Mouse (Mus musculus): ENCODE data around the gene Cep152.

Gene Cep152

DNA sequence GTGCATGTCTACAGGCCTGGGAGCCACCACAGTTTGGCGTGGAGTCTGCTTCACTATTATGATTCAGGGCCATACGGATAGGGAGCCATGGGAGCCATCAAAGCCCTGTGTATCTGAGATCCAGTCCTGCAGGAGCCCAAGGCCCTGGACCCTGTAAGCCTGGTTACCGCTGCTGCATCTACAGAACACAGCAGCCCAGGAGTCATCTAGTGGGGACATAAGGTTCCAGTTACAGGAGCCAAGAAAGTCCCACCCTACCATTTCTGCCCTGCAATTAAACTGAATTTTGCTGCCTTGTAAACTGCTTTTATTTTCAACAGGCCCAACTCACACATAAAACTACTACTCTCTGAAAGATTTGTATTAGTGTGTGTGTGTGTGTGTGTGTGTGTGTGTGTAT is 21.9 kb downstream of the Cep152 start:
- Histone ChIP-seq H3K27me3 (ENCODE audit: control insufficient read depth, insufficient read depth, low read length, poor library complexity, severe bottlenecking) (no peaks in the 10 kb centered on the region), H3K36me3 (ENCODE audit: control insufficient read depth, insufficient read depth, low read length, poor library complexity, severe bottlenecking) (peaks cover 5% of the 10 kb centered on the region)
- DNase-seq (ENCODE audit: low read depth, low spot score), result no peak

DNA sequence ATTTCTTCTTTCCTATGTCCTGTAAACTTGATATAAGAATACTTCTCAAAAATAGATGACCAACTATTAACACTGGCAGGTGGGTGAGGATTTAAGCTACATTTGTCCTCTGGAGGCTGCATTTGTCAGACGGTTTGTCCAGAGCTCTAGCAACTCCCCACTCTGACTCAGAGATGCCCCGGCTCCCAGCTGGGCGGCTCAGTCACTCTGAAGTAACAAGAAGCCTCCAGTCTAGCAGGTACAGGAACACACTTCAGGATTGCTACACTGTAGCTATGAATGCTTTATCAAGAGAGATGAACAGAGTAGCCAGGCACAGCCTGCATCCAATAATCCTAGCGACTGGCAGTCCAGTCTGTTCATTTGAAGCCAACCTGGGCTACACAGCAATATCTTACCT is 26.0 kb downstream of the Cep152 start:
- DNase-seq (ENCODE audit: low read depth, low spot score), result no peak
- Histone ChIP-seq H3K27me3 (ENCODE audit: control insufficient read depth, insufficient read depth, low read length, poor library complexity, severe bottlenecking) (no peaks in the 10 kb centered on the region), H3K36me3 (ENCODE audit: control insufficient read depth, insufficient read depth, low read length, poor library complexity, severe bottlenecking) (peaks cover 5% of the 10 kb centered on the region)

DNA sequence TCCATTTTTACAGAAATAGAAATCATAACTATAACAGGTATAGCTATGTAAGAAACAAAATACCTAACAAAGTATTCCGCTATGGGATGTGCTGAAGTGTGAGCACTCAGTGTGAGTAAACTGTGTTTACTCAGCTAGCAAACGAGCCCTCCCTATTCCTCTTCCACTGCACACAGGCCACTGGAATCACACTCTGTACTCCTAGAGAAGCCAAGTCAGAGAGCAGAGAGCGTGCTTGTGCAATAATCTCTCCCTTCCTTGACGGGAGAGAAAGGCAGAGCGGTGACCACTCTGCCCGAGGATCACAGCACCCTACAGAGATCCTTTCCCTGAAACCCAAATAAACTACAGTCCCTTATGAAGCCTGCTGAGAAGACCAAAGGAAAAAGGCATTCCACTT is 26.7 kb downstream of the Cep152 start:
- H3K27me3 ChIP-seq (ENCODE audit: control insufficient read depth, insufficient read depth, low read length, poor library complexity, severe bottlenecking), result no peaks in the 10 kb centered on the region
- peaks cover 5% of the 10 kb centered on the region for H3K36me3 ChIP-seq (ENCODE audit: control insufficient read depth, insufficient read depth, low read length, poor library complexity, severe bottlenecking)
- no peak for DNase-seq (ENCODE audit: low read depth, low spot score)

DNA sequence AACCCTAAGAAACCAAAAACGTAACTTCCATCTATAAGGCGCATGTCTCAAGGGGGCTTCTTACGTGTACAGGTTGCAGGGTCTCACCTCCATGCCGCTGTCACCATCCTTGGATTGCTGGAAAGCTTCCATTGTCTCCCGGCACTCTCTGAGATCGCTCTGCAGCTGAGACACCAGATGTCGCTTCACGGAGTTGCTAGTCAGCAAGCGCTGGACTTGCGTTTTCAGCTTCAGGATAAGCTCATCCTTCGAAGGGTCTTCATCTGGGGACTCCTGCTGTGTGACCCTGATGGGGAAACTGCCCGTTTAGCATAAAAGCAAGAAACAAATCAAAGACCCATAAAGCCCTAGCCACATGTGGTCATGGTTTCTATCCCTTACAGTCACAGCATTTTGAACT is 30.1 kb downstream of the Cep152 start:
- DNase-seq (ENCODE audit: low read depth, low spot score), result no peak
- no peaks in the 10 kb centered on the region for H3K27me3 ChIP-seq (ENCODE audit: control insufficient read depth, insufficient read depth, low read length, poor library complexity, severe bottlenecking)
- 0 out of 2 replicates have a peak, but pooled peaks cover 5% of the 10 kb centered on the region for H3K36me3 ChIP-seq (ENCODE audit: control insufficient read depth, insufficient read depth, low read length, poor library complexity, severe bottlenecking)

DNA sequence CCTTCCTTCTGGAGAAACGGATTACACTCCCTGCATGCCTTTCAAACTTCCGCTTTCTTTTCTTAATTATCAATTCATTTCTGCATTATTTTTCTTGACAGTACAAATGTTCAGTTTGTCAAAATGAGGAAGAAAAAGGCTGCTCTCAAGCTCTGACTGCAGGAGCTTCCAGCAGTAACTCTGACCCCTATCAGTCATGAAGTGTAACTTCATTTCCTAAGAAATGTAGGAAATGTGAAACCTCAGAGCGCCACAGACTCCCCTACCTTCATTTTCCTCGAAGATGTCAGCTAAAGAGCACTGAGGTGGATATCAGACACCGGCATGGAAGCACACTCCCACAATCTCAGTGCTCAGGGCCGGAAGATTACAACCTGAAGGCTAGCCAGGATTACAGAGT is 30.8 kb downstream of the Cep152 start:
- Histone ChIP-seq H3K27me3 (ENCODE audit: control insufficient read depth, insufficient read depth, low read length, poor library complexity, severe bottlenecking) (no peaks in the 10 kb centered on the region), H3K36me3 (ENCODE audit: control insufficient read depth, insufficient read depth, low read length, poor library complexity, severe bottlenecking) (0 out of 2 replicates have a peak, but pooled peaks cover 5% of the 10 kb centered on the region)
- no peak for DNase-seq (ENCODE audit: low read depth, low spot score)

DNA sequence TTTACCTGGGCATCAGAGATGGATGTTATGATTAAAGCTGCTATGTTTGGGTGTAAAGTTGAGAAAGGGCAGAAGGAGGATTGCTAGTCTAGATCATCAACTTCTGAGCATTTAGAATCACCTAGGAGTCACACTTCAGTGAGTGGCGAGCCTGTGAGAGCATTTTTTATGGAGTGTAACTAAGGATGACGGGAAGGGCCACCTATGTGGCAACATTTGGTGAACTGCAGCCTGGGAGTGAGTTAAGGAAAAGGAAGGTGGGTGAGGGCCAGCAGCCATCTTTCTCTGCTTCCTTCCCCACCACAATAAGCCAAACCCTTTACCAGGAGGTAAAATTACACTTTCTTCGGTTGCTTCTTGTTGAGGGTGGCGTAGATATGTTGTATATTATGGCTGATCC is 33.0 kb downstream of the Cep152 start:
- H3K27me3 ChIP-seq (ENCODE audit: control insufficient read depth, insufficient read depth, low read length, poor library complexity, severe bottlenecking), result no peaks in the 10 kb centered on the region
- peaks cover 11% of the 10 kb centered on the region for H3K36me3 ChIP-seq (ENCODE audit: control insufficient read depth, insufficient read depth, low read length, poor library complexity, severe bottlenecking)

DNA sequence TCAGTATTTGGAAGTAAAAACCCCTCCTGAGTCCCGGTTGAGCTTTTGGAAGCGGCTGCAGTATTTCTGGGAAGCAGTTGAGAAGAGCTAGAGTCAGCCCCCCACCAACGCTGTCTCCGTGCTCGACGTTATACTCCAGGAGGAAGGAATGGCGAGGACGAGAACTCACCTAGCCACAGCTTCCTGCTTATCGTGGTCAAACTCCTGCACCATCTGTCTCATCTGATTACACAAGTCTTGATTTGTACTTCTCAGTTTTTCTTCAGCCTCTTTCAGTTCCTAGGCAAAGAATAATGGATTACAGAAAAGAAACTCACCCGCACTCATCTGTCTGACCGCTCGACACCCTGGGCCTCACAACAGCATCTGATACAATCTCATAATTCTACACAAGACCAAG is 35.6 kb downstream of the Cep152 start:
- DNase-seq (ENCODE audit: low read depth, low spot score), result no peak
- H3K36me3 ChIP-seq (ENCODE audit: control insufficient read depth, insufficient read depth, low read length, poor library complexity, severe bottlenecking), result peaks cover 18% of the 10 kb centered on the region
- no peaks in the 10 kb centered on the region for H3K27me3 ChIP-seq (ENCODE audit: control insufficient read depth, insufficient read depth, low read length, poor library complexity, severe bottlenecking)

More for the DNA sequence above, 33.0 kb downstream of the Cep152 start:
- DNase-seq (ENCODE audit: low read depth, low spot score), result no peak

DNA sequence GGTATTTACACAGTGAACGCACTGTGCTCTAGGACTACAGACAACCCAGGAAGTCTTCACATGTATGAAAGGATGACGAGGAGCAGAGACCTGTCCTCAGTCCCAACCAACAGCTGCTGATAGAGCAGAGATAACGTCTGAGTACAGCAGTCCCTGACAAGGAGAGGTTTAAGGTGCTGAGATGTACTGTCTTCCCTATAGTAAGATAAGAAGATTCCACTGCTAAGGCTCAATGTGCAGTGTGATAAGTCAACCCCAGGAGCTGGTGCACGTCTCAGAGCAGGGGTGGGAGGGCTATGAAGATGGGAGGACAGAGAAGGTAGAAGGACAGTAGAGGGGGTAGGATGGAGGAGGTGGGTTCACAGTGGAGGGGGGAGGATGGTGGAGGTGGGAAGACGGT is 43.8 kb downstream of the Cep152 start:
- no peak for DNase-seq (ENCODE audit: low read depth, low spot score)
- peaks cover 13% of the 10 kb centered on the region for H3K36me3 ChIP-seq (ENCODE audit: control insufficient read depth, insufficient read depth, low read length, poor library complexity, severe bottlenecking)
- H3K27me3 ChIP-seq (ENCODE audit: control insufficient read depth, insufficient read depth, low read length, poor library complexity, severe bottlenecking), result no peaks in the 10 kb centered on the region

DNA sequence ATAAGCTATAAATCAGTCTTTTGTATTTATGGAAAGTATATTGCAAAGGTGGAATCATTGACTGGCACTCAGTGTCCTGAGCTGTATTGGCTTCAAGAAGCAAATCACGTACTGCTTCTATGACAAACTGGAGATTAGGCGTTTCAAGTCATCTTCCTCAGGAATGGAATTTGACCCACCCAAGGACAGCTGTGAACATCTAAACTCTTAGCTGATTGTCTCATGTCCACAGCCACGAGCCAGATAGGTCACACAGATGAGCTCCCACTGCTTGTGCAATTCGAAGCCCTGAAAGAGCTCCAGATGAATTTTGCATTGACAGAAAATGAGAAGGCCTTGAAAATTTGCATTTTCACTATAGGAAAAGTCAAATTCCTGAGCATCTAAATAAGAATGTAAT is 47.2 kb downstream of the Cep152 start:
- no peak for DNase-seq (ENCODE audit: low read depth, low spot score)
- H3K36me3 ChIP-seq (ENCODE audit: control insufficient read depth, insufficient read depth, low read length, poor library complexity, severe bottlenecking), result peaks cover 8% of the 10 kb centered on the region

DNA sequence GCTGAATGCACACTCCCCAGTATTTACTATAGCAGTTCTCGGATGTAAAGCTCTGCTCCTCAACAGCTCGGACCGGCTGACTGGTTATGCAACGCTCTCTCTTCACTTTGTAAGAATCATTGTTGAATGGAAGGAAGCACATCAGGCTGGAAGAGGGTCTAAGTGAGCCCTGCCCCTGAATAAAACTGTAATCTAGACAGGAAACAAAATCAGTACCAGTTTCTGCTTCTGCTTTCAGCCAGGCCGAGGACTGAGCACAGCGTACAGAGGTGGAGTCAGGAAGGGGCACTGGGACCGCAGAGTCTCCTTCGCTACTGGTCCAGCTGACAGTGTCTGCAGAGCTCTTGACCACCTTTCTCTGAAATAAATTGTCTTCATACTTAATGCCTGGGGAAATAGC is 48.4 kb downstream of the Cep152 start:
- H3K27me3 ChIP-seq (ENCODE audit: control insufficient read depth, insufficient read depth, low read length, poor library complexity, severe bottlenecking), result no peaks in the 10 kb centered on the region
- peaks cover 11% of the 10 kb centered on the region for H3K36me3 ChIP-seq (ENCODE audit: control insufficient read depth, insufficient read depth, low read length, poor library complexity, severe bottlenecking)
- no peak for DNase-seq (ENCODE audit: low read depth, low spot score)

More for the DNA sequence above, 47.2 kb downstream of the Cep152 start:
- H3K27me3 ChIP-seq (ENCODE audit: control insufficient read depth, insufficient read depth, low read length, poor library complexity, severe bottlenecking), result no peaks in the 10 kb centered on the region

DNA sequence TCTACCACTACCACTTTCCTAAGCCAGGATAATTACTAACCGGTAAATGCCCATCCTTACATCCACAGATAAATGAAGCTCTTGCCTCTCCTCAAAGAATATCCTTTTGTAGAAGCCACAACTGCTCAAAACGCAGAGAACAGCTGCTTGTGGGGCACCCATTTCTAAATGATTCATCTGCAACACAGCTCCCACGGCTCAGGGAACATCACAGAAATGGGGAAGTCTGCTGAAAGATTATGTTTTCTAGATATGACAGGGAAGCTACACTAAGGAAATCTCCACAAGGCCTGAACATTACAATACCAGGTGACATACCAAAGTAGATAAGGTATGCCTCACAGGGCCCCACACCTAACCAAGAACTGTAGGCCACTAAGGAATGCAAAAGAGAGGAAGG is 49.1 kb downstream of the Cep152 start:
- no peaks in the 10 kb centered on the region for H3K27me3 ChIP-seq (ENCODE audit: control insufficient read depth, insufficient read depth, low read length, poor library complexity, severe bottlenecking)
- no peak for DNase-seq (ENCODE audit: low read depth, low spot score)
- peaks cover 14% of the 10 kb centered on the region for H3K36me3 ChIP-seq (ENCODE audit: control insufficient read depth, insufficient read depth, low read length, poor library complexity, severe bottlenecking)

DNA sequence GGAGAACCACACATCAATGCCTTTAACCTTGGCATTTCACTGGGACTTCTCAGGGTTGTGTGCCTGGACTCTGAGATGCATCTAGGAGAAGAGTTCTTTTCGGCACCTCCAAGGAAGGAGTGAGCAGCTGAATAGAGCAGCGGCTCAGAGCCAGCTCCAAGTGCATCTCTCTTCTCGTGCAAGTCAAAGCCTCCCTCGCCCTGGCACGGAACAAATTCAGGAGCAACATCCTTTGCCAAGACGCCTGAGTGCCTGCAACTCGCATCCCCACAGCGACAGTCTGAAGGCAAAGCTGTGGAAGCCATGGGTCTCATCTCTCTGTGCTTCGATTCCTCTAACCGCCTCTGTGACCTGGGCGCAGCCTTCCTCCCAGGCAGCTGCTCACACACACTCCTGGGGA is 61.0 kb downstream of the Cep152 start:
- Histone ChIP-seq H3K27me3 (ENCODE audit: control insufficient read depth, insufficient read depth, low read length, poor library complexity, severe bottlenecking) (no peaks in the 10 kb centered on the region), H3K36me3 (ENCODE audit: control insufficient read depth, insufficient read depth, low read length, poor library complexity, severe bottlenecking) (peaks cover 5% of the 10 kb centered on the region)
- no peak for DNase-seq (ENCODE audit: low read depth, low spot score)

DNA sequence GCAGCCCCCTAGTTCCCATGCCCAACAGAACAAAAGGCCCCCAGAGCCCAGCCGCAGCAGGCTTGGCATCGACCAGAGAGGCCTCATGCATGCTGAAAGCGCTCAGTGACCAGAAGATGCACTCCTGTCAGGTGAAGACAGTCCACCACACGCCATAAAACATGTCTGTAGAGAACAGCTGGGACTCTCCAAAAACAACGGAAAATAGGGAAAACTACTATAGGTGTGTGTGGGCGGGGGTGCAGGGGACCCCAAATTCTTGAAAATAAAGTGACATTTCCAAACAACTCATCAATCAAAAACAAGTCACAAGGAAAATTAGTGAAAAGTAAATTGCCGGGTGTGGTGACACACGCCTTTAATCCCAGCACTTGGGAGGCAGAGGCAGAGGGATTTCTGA is 62.5 kb downstream of the Cep152 start:
- no peaks in the 10 kb centered on the region for H3K27me3 ChIP-seq (ENCODE audit: control insufficient read depth, insufficient read depth, low read length, poor library complexity, severe bottlenecking)
- peaks cover 3% of the 10 kb centered on the region for H3K36me3 ChIP-seq (ENCODE audit: control insufficient read depth, insufficient read depth, low read length, poor library complexity, severe bottlenecking)
- no peak for DNase-seq (ENCODE audit: low read depth, low spot score)

DNA sequence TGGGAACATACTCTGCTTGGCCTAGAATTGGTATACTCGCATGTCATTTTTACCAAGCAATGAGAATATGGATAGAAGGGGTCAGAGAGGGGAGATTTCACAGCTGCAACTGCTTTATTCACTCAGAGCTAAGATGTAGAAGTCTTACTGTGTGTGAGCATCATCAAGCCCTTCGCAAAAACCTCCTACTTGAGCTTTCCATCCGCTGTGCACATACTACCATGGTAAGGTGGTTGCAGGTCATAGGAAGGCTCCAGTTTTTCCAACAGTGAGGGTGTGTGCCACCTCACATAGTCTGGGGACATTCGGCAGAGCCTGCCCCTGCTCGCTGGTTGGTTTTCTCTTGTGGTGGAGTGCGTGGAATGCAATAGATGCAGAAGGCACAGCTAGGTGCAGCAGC is 64.9 kb downstream of the Cep152 start:
- DNase-seq (ENCODE audit: low read depth, low spot score), result no peak
- no peaks in the 10 kb centered on the region for H3K27me3 ChIP-seq (ENCODE audit: control insufficient read depth, insufficient read depth, low read length, poor library complexity, severe bottlenecking)

DNA sequence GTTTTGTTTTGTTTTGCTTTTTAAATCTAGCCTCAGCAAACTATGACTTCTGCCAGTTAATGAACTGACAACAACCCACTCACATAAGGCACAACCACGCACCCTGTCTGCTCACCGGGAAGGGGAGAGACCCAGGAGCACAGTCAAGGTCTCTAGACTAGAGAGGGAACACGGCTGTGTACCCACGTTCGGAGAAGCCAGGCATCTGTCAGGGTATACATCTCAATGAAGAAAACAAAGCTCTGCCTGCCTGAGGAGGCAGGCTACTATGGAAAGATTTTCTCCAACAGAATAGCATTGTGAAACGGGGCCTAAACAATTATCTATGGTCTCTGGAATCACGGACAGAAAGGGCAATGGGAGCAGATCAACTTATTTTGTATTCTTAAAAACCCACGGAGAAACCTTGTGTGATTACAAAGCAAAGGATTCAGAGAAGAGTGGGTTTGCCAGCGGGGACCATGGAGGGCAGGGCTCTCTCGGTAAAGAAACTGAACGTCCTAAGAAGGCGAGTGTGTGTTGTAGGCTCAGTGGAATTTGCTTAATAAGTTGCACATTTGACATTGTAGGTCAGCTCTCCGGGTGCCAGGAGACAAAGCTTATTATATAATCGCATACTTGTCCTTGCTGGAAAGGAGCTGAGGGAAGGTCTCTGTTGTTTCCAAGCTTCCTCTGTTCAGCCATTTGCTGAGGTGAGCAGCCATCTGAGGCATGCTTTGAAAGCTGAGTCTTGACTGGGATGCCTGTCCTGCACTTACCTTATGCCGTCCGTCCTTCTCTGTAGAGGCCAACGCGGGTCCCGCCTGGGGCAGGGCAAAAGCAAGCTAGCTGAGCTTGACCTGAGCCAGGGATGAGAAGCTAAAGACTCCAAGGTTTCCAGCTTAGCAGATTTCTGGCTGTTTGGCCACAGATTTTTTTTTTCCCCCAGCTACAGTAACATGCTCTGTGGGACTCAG is 66.0 kb downstream of the Cep152 start:
- Histone ChIP-seq H3K36me3 (ENCODE audit: control insufficient read depth, insufficient read depth, low read length, poor library complexity, severe bottlenecking) (no peaks in the 10 kb centered on the region), H3K27me3 (ENCODE audit: control insufficient read depth, insufficient read depth, low read length, poor library complexity, severe bottlenecking) (no peaks in the 10 kb centered on the region)
- DNase-seq (ENCODE audit: low read depth, low spot score), result no peak

More for the DNA sequence above, 64.9 kb downstream of the Cep152 start:
- no peaks in the 10 kb centered on the region for H3K36me3 ChIP-seq (ENCODE audit: control insufficient read depth, insufficient read depth, low read length, poor library complexity, severe bottlenecking)

All from splenic B cell, adult 2 months (primary cell).